Mouse (Mus musculus) heart, embryonic 12.5 days (tissue): ENCODE measurements at regions not wholly inside any gene's neighbourhood (a gene's known extent, or its start where the extent isn't known, plus 50 kb on each side); places are given as distances from the start of the nearest gene placed in this dataset.

ENCODE experiments used
- ATAC-seq: fragments of 200-750 bp; cut with Nextera tagmentation; 2 replicates; pipeline ENCODE4 v1.8.0; 2017; ENCODE audit warnings: moderate TSS enrichment, moderate library complexity; ENCODE audit not compliant: insufficient number of reproducible peaks, low FRiP score
- H3K27ac ChIP-seq: fragments of 300-500 bp; sonication (generic); 2 replicates; pipeline ENCODE4 v1.5.1; 2016; ENCODE audit warnings: mild to moderate bottlenecking, moderate library complexity; ENCODE audit not compliant: poor library complexity, severe bottlenecking
- H3K27me3 ChIP-seq: fragments of 300-500 bp; sonication (generic); replicated peaks from 2 replicates; pipeline ENCODE4 v1.6.1; 2016; ENCODE audit warnings: mild to moderate bottlenecking, moderate library complexity
- H3K36me3 ChIP-seq: fragments of 300-500 bp; sonication (generic); 2 replicates; pipeline ENCODE4 v1.6.1; 2016; ENCODE audit warnings: mild to moderate bottlenecking, moderate library complexity
- H3K4me1 ChIP-seq: fragments of 300-500 bp; sonication (generic); replicated peaks from 2 replicates; pipeline ENCODE4 v1.6.1; 2016; ENCODE audit warnings: mild to moderate bottlenecking
- H3K4me2 ChIP-seq: fragments of 300-500 bp; sonication (generic); 2 replicates; pipeline ENCODE4 v1.6.1; 2016; ENCODE audit warnings: mild to moderate bottlenecking, moderate library complexity
- H3K4me3 ChIP-seq: fragments of 300-500 bp; sonication (generic); 2 replicates; pipeline ENCODE4 v1.5.1; 2016; ENCODE audit warnings: mild to moderate bottlenecking
- H3K9ac ChIP-seq: fragments of 300-500 bp; sonication (generic); 2 replicates; pipeline ENCODE4 v1.6.1; 2016; ENCODE audit warnings: mild to moderate bottlenecking, moderate library complexity
- H3K9me3 ChIP-seq: fragments of 300-500 bp; sonication (generic); replicated peaks from 2 replicates; pipeline ENCODE4 v1.6.1; 2016; ENCODE audit warnings: mild to moderate bottlenecking, moderate library complexity
- WGBS: fragments of 180-500 bp; shearing (Covaris S2); methylation state at CpG from one replicate; pipeline ENCODE4 v1.1.7; 2016; 5-methylcytosine and 5-hydroxymethylcytosine counted together

DNA sequence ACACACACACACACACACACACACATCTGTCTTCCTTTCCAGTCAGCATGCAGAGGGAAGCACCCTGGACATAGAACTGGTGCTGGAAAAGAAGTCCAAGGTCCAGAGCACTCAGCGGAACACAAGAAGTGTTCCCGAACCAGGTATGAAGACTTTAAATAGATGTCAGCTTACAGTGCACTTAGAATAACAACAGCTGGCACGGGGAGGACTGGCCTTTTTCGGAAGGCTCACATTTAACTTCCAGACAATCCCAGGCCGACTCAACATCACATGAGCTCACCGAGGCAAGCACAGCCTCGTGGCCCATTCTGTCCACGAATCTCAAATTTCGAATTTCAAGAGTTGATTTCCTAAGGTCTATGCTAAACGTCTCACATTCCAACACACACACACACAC lies 70.9 kb upstream of the Slc25a33 start:
- H3K27me3 ChIP-seq: no peaks in the 10 kb centered on the region
- 67% methylated on average over 10 of the region's 10 CpGs for WGBS
- no peak overlapping the region for H3K4me3 ChIP-seq
- H3K36me3 ChIP-seq: no peaks in the 10 kb centered on the region
- no peak overlapping the region for H3K27ac ChIP-seq
- peaks cover 11% of the 10 kb centered on the region for H3K4me1 ChIP-seq
- H3K9me3 ChIP-seq: no peaks in the 10 kb centered on the region
- no peak overlapping the region for H3K4me2 ChIP-seq
- no peak overlapping the region for H3K9ac ChIP-seq
- ATAC-seq: no peak

- Histone ChIP-seq H3K9me3 (no peaks in the 10 kb centered on the region), H3K4me1 (peaks cover 11% of the 10 kb centered on the region), H3K36me3 (no peaks in the 10 kb centered on the region), H3K4me3 (no peak overlapping the region), H3K9ac (no peak overlapping the region), H3K27me3 (no peaks in the 10 kb centered on the region), H3K27ac (no peak overlapping the region), H3K4me2 (no peak overlapping the region)
- no peak for ATAC-seq
- 43% methylated on average over 10 of the region's 10 CpGs for WGBS
Measured at GRCm38 (mm10) chr4:149843736-149844135, 69.7 kb upstream of the Slc25a33 start.

- H3K9me3 ChIP-seq: no peaks in the 10 kb centered on the region
- ATAC-seq: no peak
- 73% methylated on average over 7 of the region's 7 CpGs for WGBS
- H3K4me3 ChIP-seq: no peak overlapping the region
- H3K4me1 ChIP-seq: peaks cover 11% of the 10 kb centered on the region
- no peak overlapping the region for H3K4me2 ChIP-seq
- H3K27ac ChIP-seq: no peak overlapping the region
- H3K9ac ChIP-seq: no peak overlapping the region
- no peaks in the 10 kb centered on the region for H3K27me3 ChIP-seq
- H3K36me3 ChIP-seq: no peaks in the 10 kb centered on the region
Measured at GRCm38 (mm10) chr4:149842906-149843305, 68.8 kb upstream of the Slc25a33 start.

- H3K4me3 ChIP-seq: no peak overlapping the region
- H3K27ac ChIP-seq: no peak overlapping the region
- no peak overlapping the region for H3K4me2 ChIP-seq
- H3K9ac ChIP-seq: no peak overlapping the region
- peaks cover 10% of the 10 kb centered on the region for H3K4me1 ChIP-seq
- 67% methylated on average over 6 of the region's 6 CpGs for whole genome bisulfite sequencing
- H3K27me3 ChIP-seq: no peaks in the 10 kb centered on the region
- H3K9me3 ChIP-seq: peaks cover 5% of the 10 kb centered on the region; the same call in 1 of the 2 replicates
- no peaks in the 10 kb centered on the region for H3K36me3 ChIP-seq
- ATAC-seq: no peak
Measured at GRCm38 (mm10) chr4:149841856-149842255, 67.8 kb upstream of the Slc25a33 start.

- Histone ChIP-seq H3K36me3 (no peaks in the 10 kb centered on the region), H3K4me1 (peaks cover 7% of the 10 kb centered on the region), H3K9me3 (peaks cover 6% of the 10 kb centered on the region; the same call in 1 of the 2 replicates), H3K9ac (no peak overlapping the region), H3K4me2 (no peak overlapping the region), H3K27me3 (no peaks in the 10 kb centered on the region), H3K27ac (no peak overlapping the region), H3K4me3 (no peak overlapping the region)
- 0 out of 2 replicates have a peak, but pooled peaks have one; percentile 29 for ATAC-seq
- 67% methylated on average over 12 of the region's 12 CpGs for WGBS
Measured at GRCm38 (mm10) chr4:149840511-149841292, 66.6 kb upstream of the Slc25a33 start.

DNA sequence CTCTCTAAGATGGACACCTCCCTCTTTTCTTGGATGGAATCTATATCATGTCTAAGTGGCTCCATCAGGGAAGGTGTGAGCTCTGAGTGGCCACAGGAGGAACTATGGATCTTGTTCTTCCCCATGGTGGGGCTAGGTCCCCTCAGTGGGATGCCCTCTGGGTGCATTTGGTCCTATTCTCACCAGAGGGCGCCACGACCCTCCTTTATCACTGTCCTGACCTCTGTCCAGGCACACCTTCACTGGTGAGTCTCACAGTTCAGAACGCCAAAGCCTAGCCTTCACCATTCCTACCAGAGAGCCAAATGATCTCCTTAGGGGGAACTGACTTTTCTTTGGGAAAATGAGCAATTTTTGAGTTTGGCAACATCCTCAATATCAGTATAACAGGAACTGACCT lies 64.6 kb upstream of the Slc25a33 start:
- H3K4me3 ChIP-seq: no peak overlapping the region
- 16% methylated on average over 3 of the region's 3 CpGs for WGBS
- peak; percentile 45; the same call in 1 of the 2 replicates for ATAC-seq

DNA sequence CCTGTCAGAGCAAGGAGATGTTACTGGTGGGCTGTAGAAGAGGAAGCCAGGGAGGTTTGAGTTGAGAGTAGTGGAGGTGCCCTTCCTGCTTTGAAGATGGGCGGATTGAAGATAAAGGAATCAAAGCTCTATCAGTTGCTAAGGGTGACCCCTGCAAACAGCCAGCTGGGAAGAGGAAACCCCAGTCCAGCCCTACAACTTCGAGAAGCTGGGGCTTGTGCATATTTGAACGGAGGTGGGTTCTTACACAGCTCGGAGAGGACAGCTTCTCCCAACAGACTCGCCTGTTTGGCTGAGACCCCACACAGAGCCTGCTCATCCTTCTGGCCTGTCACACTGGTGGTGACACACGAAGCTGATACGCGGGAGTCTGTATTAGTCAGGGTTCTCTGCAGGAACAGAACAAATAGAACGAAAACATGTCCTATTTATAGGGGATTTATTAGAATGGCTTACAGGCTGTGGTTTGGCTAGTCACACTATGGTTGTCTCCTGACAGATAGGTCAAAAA lies 60.6 kb upstream of the Slc25a33 start:
- Histone ChIP-seq H3K27me3 (no peaks in the 10 kb centered on the region), H3K9ac (no peak overlapping the region), H3K9me3 (peaks cover 6% of the 10 kb centered on the region; the same call in 1 of the 2 replicates), H3K4me3 (no peak overlapping the region), H3K4me1 (no peaks in the 10 kb centered on the region), H3K4me2 (no peak overlapping the region), H3K27ac (no peak overlapping the region), H3K36me3 (no peaks in the 10 kb centered on the region)
- 57% methylated on average over 9 of the region's 9 CpGs for WGBS
- no peak for ATAC-seq

More for the DNA sequence above, 64.6 kb upstream of the Slc25a33 start:
- no peak overlapping the region for H3K4me2 ChIP-seq
- no peaks in the 10 kb centered on the region for H3K27me3 ChIP-seq
- H3K36me3 ChIP-seq: no peaks in the 10 kb centered on the region
- H3K9me3 ChIP-seq: peaks cover 6% of the 10 kb centered on the region; the same call in 1 of the 2 replicates
- no peak overlapping the region for H3K27ac ChIP-seq
- H3K9ac ChIP-seq: no peak overlapping the region
- peaks cover 7% of the 10 kb centered on the region for H3K4me1 ChIP-seq

GRCm38 (mm10) chr4:149832446-149833101 lies 58.5 kb upstream of the Slc25a33 start:
- Histone ChIP-seq H3K4me2 (no peak overlapping the region), H3K36me3 (no peaks in the 10 kb centered on the region), H3K4me1 (no peaks in the 10 kb centered on the region), H3K27me3 (no peaks in the 10 kb centered on the region), H3K27ac (no peak overlapping the region), H3K9ac (no peak overlapping the region), H3K4me3 (no peak overlapping the region), H3K9me3 (peaks cover 9% of the 10 kb centered on the region)
- WGBS: 57% methylated on average over 10 of the region's 10 CpGs
- no peak for ATAC-seq

DNA sequence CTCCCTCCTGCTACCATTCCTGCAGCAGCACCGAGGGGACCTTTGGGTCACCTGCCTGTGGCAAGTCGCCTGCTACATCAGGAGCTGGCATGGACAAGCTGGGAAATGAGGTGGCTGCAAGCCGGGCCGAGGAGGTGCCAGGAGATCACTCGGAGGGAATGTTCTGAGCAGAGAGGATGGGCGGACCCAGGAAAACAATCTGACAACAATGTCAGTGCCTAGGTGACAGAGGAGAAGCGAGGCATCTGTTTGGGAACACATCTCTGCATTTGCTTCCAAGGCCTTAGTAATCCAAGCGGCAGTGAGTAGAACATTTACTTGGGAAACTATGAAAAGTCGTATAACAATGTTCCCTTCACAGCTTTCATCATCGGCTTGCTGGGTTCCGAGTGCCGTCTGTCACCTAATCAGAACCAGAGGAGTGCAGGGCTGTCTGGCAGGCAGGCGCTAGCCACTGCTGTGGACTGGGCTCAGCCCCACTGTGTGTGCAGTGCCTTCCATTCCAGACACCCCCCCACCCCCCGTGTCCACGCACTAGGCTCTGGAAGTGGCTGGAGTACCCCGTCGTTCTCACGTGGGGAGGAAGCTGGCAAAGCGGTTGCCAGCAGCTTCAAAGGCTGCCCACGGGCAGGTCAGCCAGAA lies 56.6 kb upstream of the Slc25a33 start:
- Histone ChIP-seq H3K4me1 (no peaks in the 10 kb centered on the region), H3K4me3 (no peak overlapping the region), H3K36me3 (no peaks in the 10 kb centered on the region), H3K9me3 (peaks cover 3% of the 10 kb centered on the region; the same call in 1 of the 2 replicates), H3K9ac (no peak overlapping the region), H3K27ac (no peak overlapping the region), H3K4me2 (no peak overlapping the region), H3K27me3 (no peaks in the 10 kb centered on the region)
- 57% methylated on average over 20 of the region's 20 CpGs for whole genome bisulfite sequencing
- no peak for ATAC-seq

- Histone ChIP-seq H3K4me2 (no peak overlapping the region), H3K9me3 (peaks cover 3% of the 10 kb centered on the region; the same call in 1 of the 2 replicates), H3K27ac (no peak overlapping the region), H3K4me1 (no peaks in the 10 kb centered on the region), H3K9ac (no peak overlapping the region), H3K4me3 (no peak overlapping the region), H3K27me3 (no peaks in the 10 kb centered on the region), H3K36me3 (no peaks in the 10 kb centered on the region)
- 92% methylated on average over 4 of the region's 4 CpGs for WGBS
- no peak for ATAC-seq
Measured at GRCm38 (mm10) chr4:149829964-149830363, 55.9 kb upstream of the Slc25a33 start.

DNA sequence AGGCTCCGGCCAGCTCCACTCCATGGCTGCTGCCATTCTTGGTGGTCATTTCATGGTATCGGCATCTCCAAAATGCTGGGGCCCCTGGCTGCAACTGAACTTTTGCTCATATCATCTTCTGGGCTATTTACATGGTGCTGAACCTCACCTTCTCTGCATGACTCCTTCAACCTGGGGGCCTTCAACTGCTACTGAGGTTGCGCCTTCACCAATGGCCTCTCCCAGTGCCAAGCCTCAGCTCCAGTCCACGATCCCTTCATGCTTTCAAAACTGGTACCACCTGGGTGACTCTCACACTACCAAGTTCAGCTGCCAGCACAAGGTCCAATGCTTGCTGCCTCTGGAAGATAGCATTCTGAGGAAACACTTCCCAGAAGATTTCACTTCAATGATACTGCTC lies 53.7 kb upstream of the Slc25a33 start:
- Histone ChIP-seq H3K4me2 (no peak overlapping the region), H3K4me3 (no peak overlapping the region), H3K9ac (no peak overlapping the region), H3K27ac (no peak overlapping the region), H3K4me1 (no peaks in the 10 kb centered on the region), H3K9me3 (peaks cover 3% of the 10 kb centered on the region; the same call in 1 of the 2 replicates), H3K27me3 (no peaks in the 10 kb centered on the region), H3K36me3 (no peaks in the 10 kb centered on the region)
- no peak for ATAC-seq
- 87% methylated on average over 4 of the region's 4 CpGs for WGBS
